10 mouse cellular contexts compared by ENCODE assay signal in genomic region chr11:46090951-46091667, GRCm38 (mm10). TPM values are rescaled to one million over a fixed set of nuclear protein-coding genes. Genes with fewer than 3 reads are reported as not detected.
A peak's percentile ranks its signal among the peaks of the same experiment; 100 is the strongest.
DNase-seq lines count a peak whose midpoint lies in the region; ATAC-seq and TF ChIP-seq lines count a peak whose summit lies in the region.
"Had no signal": no experiment of that assay in that cellular context is flagged by ENCODE, and none has a peak within 500 bp of the region (broad histone marks: within the 10 kb centered on the region; RNA-seq: fewer than 3 reads in every experiment).

No protein-coding gene starts in this region.

- no peak overlapping the region for H3K4me2 ChIP-seq in heart, embryonic 15.5 days
- no peak overlapping the region for H3K4me2 ChIP-seq in forebrain, embryonic 14.5 days (ENCODE audit: low read length)

- no peak for TF ChIP-seq POLR2A in spleen, adult 2 months (IDR thresholded peaks at IDR 0.05; ENCODE audit: low read depth, low read length)

- no peaks in the 10 kb centered on the region for H3K27me3 ChIP-seq in heart, embryonic 15.5 days
- no peaks in the 10 kb centered on the region for H3K27me3 ChIP-seq in spleen, adult 2 months (ENCODE audit: control insufficient read depth, insufficient read depth, low read length)
- H3K27me3 ChIP-seq in forebrain, embryonic 14.5 days (replicated peaks; ENCODE audit: control insufficient read depth, insufficient read depth, low read length): no peaks in the 10 kb centered on the region

- ATAC-seq in heart, embryonic 15.5 days (replicated peaks; ENCODE audit: insufficient number of reproducible peaks, insufficient read depth, low FRiP score, low read depth): no peak
- no peak for ATAC-seq in forebrain, embryonic 14.5 days

- peaks cover 20% of the 10 kb centered on the region; the same call in 1 of the 2 replicates for H3K36me3 ChIP-seq in heart, embryonic 15.5 days
- peaks cover 3% of the 10 kb centered on the region for H3K36me3 ChIP-seq in spleen, adult 2 months (ENCODE audit: control insufficient read depth, insufficient read depth, low read length)
- H3K36me3 ChIP-seq in forebrain, embryonic 14.5 days (ENCODE audit: control insufficient read depth, insufficient read depth, low read length): peaks cover 2% of the 10 kb centered on the region; the same call in 1 of the 2 replicates

- H3K4me1 ChIP-seq in heart, embryonic 15.5 days (replicated peaks): peaks cover 71% of the 10 kb centered on the region
- H3K4me1 ChIP-seq in spleen, adult 2 months (ENCODE audit: control insufficient read depth, insufficient read depth, insufficient read length): peaks cover 21% of the 10 kb centered on the region
- no peaks in the 10 kb centered on the region for H3K4me1 ChIP-seq in forebrain, embryonic 14.5 days (ENCODE audit: control insufficient read depth, insufficient read depth, low read length)

- intact Hi-C loops in heart, postnatal 10 days (cut with DNase I): loop anchor here (5.0 kb wide), 1 partner anchor 34 kb away; the partner anchor contains the start of gene Adam19

- no peaks in the 10 kb centered on the region for H3K9me3 ChIP-seq in heart, embryonic 15.5 days (replicated peaks)
- no peaks in the 10 kb centered on the region for H3K9me3 ChIP-seq in forebrain, embryonic 14.5 days (replicated peaks; ENCODE audit: control insufficient read depth, low read length)

- peak overlapping the region; percentile 31; the same call in 1 of the 2 replicates for H3K9ac ChIP-seq in heart, embryonic 15.5 days
- no peak overlapping the region for H3K9ac ChIP-seq in forebrain, embryonic 14.5 days (ENCODE audit: low read length)

- no peak for DNase-seq in heart, postnatal 10 days
- no peak for DNase-seq in spleen, adult 2 months (ENCODE audit: low read depth in 1 of 2, low spot score in 2 of 2)
- no peak for DNase-seq in spleen, postnatal 4 days (ENCODE audit: low spot score in 2 of 2)
- DNase-seq in liver: peak; percentile 71
- DNase-seq in adrenal gland, adult 18-20 months (ENCODE audit: low spot score in 2 of 2): no peak
- DNase-seq in thymus, postnatal 10 days (ENCODE audit: low spot score in 2 of 2): no peak
- DNase-seq in forebrain, embryonic 14.5 days (ENCODE audit: low spot score): no peak
- DNase-seq: left cerebral cortex, postnatal 4 days; spleen, adult 18-20 months had no signal

- peak overlapping the region; percentile 70 for H3K27ac ChIP-seq in heart, embryonic 15.5 days
- H3K27ac ChIP-seq in spleen, adult 2 months (ENCODE audit: insufficient read depth, low read length): peak overlapping the region; percentile 79
- no peak overlapping the region for H3K27ac ChIP-seq in forebrain, embryonic 14.5 days (ENCODE audit: low read depth, low read length)

- WGBS in heart, embryonic 15.5 days: 28% methylated on average over 10 of the region's 10 CpGs
- WGBS in spleen, adult 2 months: 71% methylated on average over 10 of the region's 10 CpGs
- 60% methylated on average over 10 of the region's 10 CpGs for WGBS in forebrain, embryonic 14.5 days

- no peak overlapping the region for H3K4me3 ChIP-seq in heart, embryonic 15.5 days
- H3K4me3 ChIP-seq in spleen, adult 2 months (ENCODE audit: extremely low read depth, insufficient read depth, insufficient read length): no peak overlapping the region
- H3K4me3 ChIP-seq in forebrain, embryonic 14.5 days (ENCODE audit: low read depth, low read length): no peak overlapping the region

- no peak for TF ChIP-seq CTCF in spleen, adult 2 months (IDR thresholded peaks at IDR 0.05; ENCODE audit: extremely low read depth, insufficient read depth, insufficient read length, insufficient replicate concordance)

RNA-seq across cellular contexts. Expression of gene Adam19, which starts 35.3 kb away (rescaled TPM):
- 19.6 and 26.5 TPM in 2 replicates for polyA plus RNA-seq in heart, embryonic 15.5 days (2015; fragmentation: Nextera tagmentation; extraction: Ambion mirVana)
- total RNA-seq in heart, postnatal 10 days (2021): 100 to 1,000 TPM; 115 to 153 TPM
- polyA plus RNA-seq in spleen, adult 2 months (2012; rRNA removed): 21.3 and 24.9 TPM in 2 replicates
- total RNA-seq in adrenal gland, adult 18-20 months (2021): 1 to 10 TPM; 1.5 to 3.5 TPM
- 4.5 and 6.2 TPM in 2 replicates for polyA plus RNA-seq in forebrain, embryonic 14.5 days (2014; fragmentation: Nextera tagmentation; extraction: Ambion mirVana)

RNA-seq across cellular contexts. Expression of gene Gm12166, which starts 39.0 kb away (rescaled TPM):
- 2.9 and 4.4 TPM in 2 replicates for polyA plus RNA-seq in heart, embryonic 15.5 days (2015; fragmentation: Nextera tagmentation; extraction: Ambion mirVana)
- total RNA-seq in heart, postnatal 10 days (2021): 1 to 10 TPM; 2.5 to 3.4 TPM
- polyA plus RNA-seq in spleen, adult 2 months (2012; rRNA removed): 9.4 and 28.6 TPM in 2 replicates
- 1 to 10 TPM; 3.1 to 3.3 TPM for total RNA-seq in adrenal gland, adult 18-20 months (2021)
- polyA plus RNA-seq in forebrain, embryonic 14.5 days (2014; fragmentation: Nextera tagmentation; extraction: Ambion mirVana): 4.7 and 6.3 TPM in 2 replicates
